Mouse (Mus musculus) ovary, postnatal 14 days (tissue): Measurements from ENCODE around the gene Krt78.

Experiments used
- DNase-seq: peaks from one replicate; pipeline ENCODE4 v3.0.0; 2022; ENCODE audit warnings: low spot score

Gene Krt78

GRCm38 (mm10) chr15:101973414-101974077 lies 19.5 kb upstream of the Krt78 start:
- DNase-seq: peak; percentile 99

DNA sequence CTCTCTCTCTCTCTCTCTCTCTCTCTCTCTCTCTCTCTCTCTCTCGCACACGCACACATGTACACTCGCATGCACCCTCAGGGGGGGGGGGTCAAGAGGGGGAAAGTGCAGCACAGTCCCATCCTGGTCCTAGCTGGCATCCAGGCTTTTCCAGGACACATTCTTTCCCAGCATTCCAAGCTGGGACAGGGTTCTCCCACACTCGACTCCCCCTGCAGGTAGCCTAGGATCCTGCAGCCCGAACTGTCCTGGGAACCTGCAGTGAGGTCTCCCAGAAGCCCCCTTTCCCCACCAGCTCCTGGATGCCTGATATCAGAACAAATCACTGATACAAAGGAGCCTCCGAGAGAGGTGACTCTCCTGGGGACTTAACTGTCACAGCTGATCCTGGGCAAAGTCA lies 16.4 kb upstream of the Krt78 start:
- peak; percentile 61 for DNase-seq

DNA sequence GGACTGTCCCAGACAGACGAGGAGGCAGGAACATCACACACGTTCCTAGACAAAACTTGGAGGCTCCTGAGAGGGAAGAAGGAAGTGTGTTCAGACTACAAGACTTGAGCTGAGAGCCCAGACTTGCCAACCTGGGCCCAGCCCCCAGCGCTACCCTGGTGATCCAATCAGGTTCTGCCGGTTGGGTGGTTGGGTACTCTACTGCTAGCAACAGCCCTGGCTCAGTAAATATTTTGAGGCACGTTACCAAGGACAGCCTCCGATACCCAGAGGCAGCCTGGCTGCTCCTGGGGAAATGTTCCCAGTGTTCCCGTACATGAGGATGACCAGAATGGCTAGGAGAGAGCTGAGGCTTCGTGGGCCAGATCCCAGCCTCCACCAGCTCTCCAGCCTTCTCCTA lies 12.7 kb upstream of the Krt78 start:
- no peak for DNase-seq

GRCm38 (mm10) chr15:101958891-101959290 lies 4.8 kb upstream of the Krt78 start:
- no peak for DNase-seq

DNA sequence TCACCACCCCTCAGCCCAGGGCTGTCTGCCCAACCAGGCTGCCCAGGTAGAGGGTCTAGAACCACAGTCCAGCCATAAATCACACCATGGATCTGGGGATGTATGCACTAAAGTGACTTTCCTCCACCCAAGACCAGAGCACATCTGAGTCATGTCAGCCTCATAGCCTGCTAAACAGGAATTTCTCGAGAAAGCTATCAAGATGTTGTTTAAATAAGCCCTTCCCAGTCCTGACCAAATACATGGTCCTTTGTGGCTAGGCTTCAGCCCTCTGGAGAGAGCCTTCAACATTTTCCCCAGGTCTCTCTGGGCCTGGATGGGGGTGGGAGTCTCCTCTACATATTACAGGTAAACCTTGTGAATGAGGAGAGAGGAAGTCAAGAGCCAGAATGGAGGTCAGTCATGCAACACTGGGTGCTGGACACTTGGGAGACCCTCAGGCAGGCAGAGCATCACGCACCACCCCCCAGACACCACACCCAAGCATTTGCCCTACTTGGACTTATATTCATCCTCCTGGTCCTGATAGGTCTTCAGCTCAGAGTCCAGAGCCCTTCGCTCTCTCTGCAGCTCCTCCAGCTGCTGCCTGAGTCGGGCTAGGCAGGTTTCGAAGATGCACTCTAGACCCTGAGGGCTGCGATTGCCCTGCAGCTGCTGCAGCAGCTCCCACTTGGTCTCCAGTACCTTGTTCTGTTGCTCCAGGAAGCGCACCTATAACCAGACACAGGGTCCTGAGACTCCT lies 1.2 kb downstream of the Krt78 start:
- no peak for DNase-seq

GRCm38 (mm10) chr15:101945430-101945829 lies 8.7 kb downstream of the Krt78 start:
- DNase-seq: no peak

DNA sequence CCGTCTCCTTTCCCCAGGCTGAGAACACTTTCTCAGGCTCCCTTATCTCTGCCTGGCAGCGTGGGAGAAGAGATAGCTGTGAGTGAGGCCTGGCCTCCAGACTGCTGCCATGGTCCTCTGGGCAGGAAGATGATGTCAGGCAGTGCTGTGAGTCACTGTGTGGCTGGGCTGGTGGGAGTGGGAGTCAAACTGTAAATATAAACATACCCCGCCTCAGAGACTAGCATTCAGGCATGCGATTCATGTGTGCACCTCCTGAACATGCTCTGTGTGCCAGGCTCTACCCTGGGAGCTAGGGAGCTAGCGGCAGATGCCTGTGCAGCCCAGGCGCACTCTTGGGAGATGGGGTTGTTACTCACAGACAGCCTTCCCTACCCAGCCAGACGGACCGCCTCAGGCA lies 12.1 kb downstream of the Krt78 start:
- DNase-seq: no peak

- no peak for DNase-seq
Observed at GRCm38 (mm10) chr15:101940274-101940829, 13.7 kb downstream of the Krt78 start, which contains the start of gene Krt79. Gene Krt79, minus strand, starts transcription at chr15:101940324.

GRCm38 (mm10) chr15:101938600-101939308 lies 15.3 kb downstream of the Krt78 start:
- no peak for DNase-seq

DNA sequence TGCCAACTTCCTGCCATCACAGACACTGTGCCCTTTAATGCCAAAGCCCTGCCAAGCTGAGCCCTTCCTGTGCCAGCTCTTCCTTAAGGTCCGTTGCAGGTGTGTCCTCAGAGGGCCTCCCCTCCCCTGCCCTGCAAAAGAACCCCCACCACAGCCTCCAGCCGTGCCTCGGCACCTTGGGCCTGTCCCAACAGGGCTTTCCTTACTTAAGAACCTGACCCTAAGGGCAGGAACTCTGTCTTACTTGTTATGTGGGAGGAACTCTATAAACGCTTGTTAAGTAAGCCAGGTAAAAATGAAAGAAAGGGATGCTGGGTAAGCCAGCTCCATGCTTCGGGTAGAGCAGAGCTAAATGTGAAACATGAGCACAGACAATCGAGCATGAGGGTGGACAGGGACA lies 21.1 kb downstream of the Krt78 start:
- no peak for DNase-seq

GRCm38 (mm10) chr15:101929666-101930065 lies 24.4 kb downstream of the Krt78 start:
- DNase-seq: peak; percentile 29

GRCm38 (mm10) chr15:101929087-101929486 lies 25.0 kb downstream of the Krt78 start:
- DNase-seq: no peak

DNA sequence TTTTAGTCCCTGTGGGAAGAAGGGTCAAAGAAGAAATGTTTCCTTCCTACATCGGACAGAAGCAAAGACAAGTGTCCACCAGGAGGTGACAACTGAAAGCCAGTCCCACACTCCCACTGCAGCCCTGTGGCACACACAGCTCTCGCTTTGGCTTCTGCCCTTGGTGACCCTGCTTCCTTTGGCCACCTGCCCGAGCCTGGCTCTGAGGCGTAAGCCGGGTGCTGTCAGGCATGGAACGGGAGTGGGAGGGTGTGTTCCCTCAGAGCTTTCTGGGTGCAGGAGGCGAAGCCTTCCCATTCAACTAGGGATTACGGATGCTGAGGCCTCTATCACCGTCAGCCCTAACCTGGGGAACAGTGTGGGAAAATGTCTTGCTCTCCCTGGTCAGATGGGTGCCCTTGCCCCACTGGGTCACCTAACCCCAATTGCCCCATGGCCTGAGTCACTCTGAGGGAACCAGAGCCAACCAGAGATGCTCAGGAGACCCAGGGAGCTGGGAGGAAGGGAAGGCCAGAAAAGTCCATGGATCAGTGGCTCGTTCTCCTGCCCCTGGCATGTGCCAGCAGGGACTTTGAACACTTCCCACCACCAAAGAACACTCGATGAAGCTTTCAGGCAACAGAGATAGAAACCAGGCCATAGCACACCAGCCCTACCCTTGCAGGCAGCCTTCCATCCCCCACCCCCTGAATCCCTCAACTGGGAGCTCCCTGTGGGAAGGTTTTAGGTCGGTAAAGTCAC lies 26.6 kb downstream of the Krt78 start:
- peak; percentile 47 for DNase-seq

- DNase-seq: no peak
Observed at GRCm38 (mm10) chr15:101925041-101925440, 29.0 kb downstream of the Krt78 start.

- DNase-seq: no peak
Observed at GRCm38 (mm10) chr15:101924635-101925034, 29.5 kb downstream of the Krt78 start, which contains the start of gene Krt4. Gene Krt4, minus strand, starts transcription at chr15:101924735.

- DNase-seq: no peak
Observed at GRCm38 (mm10) chr15:101922296-101922695, 31.8 kb downstream of the Krt78 start.

DNA sequence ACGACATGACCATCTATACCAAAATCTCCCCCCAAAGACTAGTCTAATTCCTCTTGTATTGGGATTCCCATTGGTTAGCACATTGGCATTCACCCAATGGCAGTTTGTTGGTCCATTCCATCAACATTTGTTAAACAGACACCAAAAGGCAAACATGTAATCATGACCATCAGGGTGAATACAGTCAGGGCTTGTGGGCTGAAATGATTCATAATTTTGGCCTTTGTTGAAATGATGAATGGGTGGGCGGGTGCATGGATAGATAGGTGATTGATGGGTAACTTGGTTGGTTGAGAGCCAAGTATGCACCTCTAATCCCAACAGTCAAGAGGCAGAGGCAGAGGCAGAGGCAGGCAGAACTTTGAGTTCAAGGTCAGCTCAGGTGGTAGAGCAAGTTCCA lies 38.0 kb downstream of the Krt78 start:
- no peak for DNase-seq

DNA sequence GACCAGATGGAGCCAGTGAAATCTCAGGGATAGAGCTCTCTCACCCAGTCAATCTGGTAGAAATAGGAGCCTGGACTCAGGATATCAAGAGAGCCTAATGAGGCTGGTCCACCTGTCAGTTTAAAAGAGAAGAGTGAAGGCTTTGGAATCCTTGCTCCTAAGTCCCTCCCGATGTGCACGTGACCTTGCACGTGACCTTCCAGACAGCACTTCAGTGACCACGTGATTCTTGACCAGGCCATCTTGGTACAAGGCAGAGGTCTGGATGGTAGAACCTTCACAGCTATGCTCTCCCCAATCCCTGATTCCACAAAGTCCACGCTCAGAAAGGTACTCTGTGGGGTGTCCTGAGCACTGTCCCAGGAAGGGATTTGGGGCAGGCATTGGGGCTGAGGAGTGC lies 49.2 kb downstream of the Krt78 start:
- DNase-seq: no peak

- DNase-seq: no peak
Observed at GRCm38 (mm10) chr15:101902171-101903149, 51.6 kb downstream of the Krt78 start.
